Mouse (Mus musculus) heart, postnatal 14 days (tissue): ENCODE data around the gene Gm17606. TPM values are rescaled to one million over a fixed set of nuclear protein-coding genes. Genes with fewer than 3 reads are reported as not detected.

Source experiments
- DNase-seq, 2 experiments: peaks; one replicate each; pipeline ENCODE4 v3.0.0; 2021 to 2022
- intact Hi-C: fragments of 180-260 bp; cut with DNase I; formaldehyde crosslinking; loops from one replicate; pipeline ENCODE4 v1.15.1; 2025
- total RNA-seq, 2 experiments: library from RNA; stranded (reverse); gene quantifications; 2 replicates each; pipeline ENCODE4 v1.2.3; 2021

The Gm17606 gene
- total RNA-seq, 2 experiments from 2014 or later: not detected

GRCm38 (mm10) chr14:54650621-54651454 lies 10.1 kb downstream of the Gm17606 start:
- DNase-seq: peak; percentile 81 to 89
- intact Hi-C loops: loop anchor here (2.0 to 5.0 kb wide), 2 partner anchors 36 to 50 kb away; partner anchors contain the start of genes 1700123O20Rik and Acin1

GRCm38 (mm10) chr14:54651556-54651955 lies 10.8 kb downstream of the Gm17606 start:
- intact Hi-C loops: loop anchor here (2.0 to 5.0 kb wide), 2 partner anchors 36 to 49 kb away; partner anchors contain the start of genes 1700123O20Rik and Acin1
- no peak for DNase-seq

DNA sequence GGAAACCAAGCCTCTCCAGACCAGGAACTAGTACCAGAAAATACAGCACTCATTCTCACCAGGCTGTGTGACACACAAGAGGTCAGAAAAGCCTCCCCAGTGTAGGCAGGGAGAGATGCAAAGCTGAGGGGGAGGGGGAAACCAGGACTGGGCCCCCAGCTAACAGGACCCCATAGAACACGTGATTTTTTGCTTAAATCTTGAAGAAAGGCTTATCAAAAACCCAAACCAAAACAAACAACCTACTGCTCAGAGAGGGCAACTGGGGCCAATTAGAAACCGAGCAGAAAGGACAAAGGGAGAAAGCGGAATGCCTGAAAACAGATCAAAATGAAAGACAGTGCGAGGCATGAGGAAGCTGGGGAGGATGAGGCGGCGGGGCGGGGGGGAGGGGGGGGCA lies 12.0 kb downstream of the Gm17606 start:
- intact Hi-C loops: loop anchor here (5.0 kb wide), 1 partner anchor 35 kb away; the partner anchor contains the start of genes 1700123O20Rik and Acin1
- DNase-seq: no peak

GRCm38 (mm10) chr14:54653496-54653895 lies 12.7 kb downstream of the Gm17606 start:
- intact Hi-C loops: loop anchor here (5.0 kb wide), 1 partner anchor 34 kb away; the partner anchor contains the start of genes 1700123O20Rik and Acin1
- peak; percentile 82 to 87 for DNase-seq

DNA sequence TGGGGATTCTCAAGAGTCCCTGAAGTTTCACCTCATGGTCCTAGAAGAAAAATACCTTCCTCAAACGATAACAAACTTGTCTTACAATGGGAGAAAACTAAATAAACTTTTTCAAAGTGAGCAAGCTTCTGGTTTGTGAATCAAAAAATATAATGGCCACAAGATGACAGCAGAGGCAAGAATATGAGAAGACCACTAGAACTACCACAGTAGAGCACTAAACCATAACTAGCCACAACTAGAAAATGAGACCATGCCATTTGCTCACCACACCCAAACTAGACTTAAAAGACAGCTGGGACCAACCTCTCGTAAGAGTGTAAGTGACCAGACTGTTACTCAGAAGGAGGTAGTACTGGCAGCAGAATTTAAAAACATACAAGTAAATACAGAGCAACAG lies 19.3 kb downstream of the Gm17606 start:
- intact Hi-C loops: loop anchor here (2.0 kb wide), 1 partner anchor 41 kb away; no protein-coding TSS in a partner anchor
- no peak for DNase-seq

DNA sequence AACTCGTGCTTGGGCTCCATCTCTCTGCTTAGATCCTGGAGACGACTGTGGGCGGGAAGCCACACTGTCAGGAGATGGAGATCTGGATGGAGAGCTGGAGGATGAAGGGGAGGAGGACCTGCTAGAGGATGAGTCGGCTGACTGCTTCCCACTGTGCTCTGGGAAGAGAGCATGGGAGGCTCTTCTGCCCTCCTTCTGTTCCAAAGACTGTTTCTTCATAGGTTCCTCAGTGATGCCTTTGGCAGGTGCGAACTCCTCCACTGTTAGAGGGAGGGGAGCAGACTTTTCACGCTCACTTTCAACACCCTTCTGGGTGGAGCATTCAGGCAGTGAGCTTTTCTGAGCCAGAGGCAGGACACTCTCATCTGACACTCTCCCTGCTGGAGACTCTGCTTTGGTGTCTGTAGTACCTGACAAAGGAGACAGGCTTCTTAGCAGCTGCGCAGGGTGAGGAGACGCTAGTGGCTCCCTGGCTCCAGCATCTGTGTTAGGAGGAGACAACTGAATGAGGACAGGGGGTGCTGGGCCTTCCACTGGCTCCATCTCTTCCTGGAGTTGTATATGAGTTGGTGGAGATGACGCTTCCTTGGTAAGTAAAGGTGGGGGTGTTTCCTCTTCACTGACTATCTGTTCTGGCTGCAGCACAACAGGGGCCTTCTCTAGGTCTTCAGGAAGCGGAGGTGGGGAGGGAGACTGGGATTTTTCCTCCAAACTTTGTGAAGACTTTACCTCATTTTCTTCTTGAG lies 23.9 kb downstream of the Gm17606 start:
- DNase-seq: no peak
- intact Hi-C loops: no loop called here

DNA sequence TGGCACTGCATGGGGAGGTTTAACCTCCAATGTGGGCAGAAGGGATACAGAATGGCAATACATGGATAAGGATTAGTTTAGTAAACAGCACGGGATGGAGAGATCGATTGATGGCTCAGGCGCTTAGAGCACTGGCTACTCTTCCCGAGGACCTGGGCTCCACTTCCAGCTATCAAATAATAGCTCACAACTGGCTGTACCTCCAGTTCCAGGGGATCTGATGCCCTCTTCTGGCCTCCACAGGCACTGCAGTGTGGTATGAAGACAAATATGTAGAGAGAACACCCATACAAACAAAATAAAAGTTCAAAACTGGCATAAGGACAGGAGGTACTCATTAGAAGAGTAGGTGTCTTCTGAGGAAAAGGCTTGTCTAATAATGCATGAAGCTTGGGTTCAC lies 28.6 kb downstream of the Gm17606 start:
- intact Hi-C loops: no loop called here
- DNase-seq: peak; percentile 53 to 65

- DNase-seq: no peak
- intact Hi-C loops: no loop called here
Observed at GRCm38 (mm10) chr14:54674317-54674716, 33.6 kb downstream of the Gm17606 start.

DNA sequence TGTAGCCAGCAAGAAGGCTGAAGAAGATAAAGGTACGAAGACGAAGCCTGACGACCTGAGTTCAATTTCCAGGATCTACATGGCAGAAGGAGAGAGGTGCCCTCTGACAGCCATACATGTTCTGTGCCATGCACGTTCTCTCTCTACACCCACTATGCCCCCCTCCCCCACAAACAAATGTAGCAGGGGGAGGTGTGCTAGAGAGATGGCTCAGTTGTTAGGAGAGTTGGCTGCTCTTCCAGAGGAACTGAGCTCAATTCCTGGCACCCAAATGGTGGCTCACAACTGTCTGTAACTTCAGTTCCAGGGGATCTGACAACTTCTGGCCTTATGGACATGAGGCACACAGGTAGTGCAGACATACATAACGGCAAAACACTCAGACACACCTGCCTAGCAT lies 35.5 kb downstream of the Gm17606 start:
- DNase-seq: no peak
- intact Hi-C loops: no loop called here

GRCm38 (mm10) chr14:54678657-54679304 lies 38.0 kb downstream of the Gm17606 start:
- intact Hi-C loops: no loop called here
- no peak for DNase-seq

GRCm38 (mm10) chr14:54682396-54682795 lies 41.6 kb downstream of the Gm17606 start:
- no peak for DNase-seq
- intact Hi-C loops: loop anchor here (10.0 kb wide), 1 partner anchor 332 kb away; the partner anchor contains the start of gene Ngdn

DNA sequence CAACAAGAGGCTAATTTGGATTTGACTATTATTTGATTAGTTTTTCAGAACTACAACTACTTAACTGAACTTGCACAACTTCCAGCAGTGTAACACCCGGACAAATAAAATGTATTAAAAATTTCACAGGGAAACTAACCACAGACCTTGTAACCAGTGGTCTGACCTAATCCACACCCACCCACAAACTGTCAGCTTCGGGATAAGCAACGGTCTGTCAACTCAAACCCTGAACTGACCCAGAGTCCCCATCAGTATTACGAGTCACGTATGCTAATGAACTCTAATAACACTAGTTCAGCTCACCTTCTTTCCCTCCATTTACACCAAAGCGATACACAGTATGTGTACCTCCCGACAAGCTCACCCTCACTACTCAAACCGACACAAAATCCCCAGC lies 44.7 kb downstream of the Gm17606 start:
- DNase-seq: no peak
- intact Hi-C loops: loop anchor here (5.0 to 10.0 kb wide), 2 partner anchors 33 to 329 kb away; partner anchors contain the start of gene Ngdn

DNA sequence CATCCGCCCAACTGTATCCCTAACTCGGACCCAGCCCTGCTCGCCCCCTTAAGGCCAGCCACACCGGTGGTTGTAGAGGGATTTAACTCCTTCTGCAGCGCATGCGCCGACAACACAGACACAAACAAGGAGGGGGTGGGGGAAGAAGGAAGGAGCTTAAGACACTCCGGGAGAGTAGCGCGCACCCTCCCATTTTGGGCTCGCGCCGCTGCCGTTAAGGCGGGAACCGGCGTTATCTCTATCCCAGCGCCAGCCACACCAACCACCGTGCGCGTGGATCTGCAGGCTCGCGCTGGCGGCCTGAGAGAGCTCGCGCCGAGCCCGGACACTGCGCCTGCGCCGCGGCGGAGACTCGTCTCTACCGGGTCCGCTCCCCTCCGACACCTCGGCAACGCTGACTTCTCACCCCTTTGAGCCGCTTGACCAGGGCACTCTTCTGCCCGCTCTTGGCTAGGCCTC lies 45.3 kb downstream of the Gm17606 start, which contains the start of gene 1700123O20Rik:
Gene 1700123O20Rik, plus strand, starts transcription at position 154 of the 459 bp plus-strand sequence.
- DNase-seq: no peak
- intact Hi-C loops: loop anchor here (5.0 to 10.0 kb wide), 2 partner anchors 34 to 329 kb away; partner anchors contain the start of gene Ngdn

GRCm38 (mm10) chr14:54686522-54687143 lies 45.9 kb downstream of the Gm17606 start, which contains the start of gene Acin1:
TSS of gene Acin1 (minus strand) at chr14:54686931.
- intact Hi-C loops: loop anchor here (5.0 to 10.0 kb wide), 2 partner anchors 34 to 328 kb away; partner anchors contain the start of gene Ngdn
- peak; percentile 100 for DNase-seq

GRCm38 (mm10) chr14:54687251-54687650 lies 46.5 kb downstream of the Gm17606 start:
- intact Hi-C loops: loop anchor here (5.0 to 10.0 kb wide), 2 partner anchors 35 to 328 kb away; partner anchors contain the start of gene Ngdn
- no peak for DNase-seq

DNA sequence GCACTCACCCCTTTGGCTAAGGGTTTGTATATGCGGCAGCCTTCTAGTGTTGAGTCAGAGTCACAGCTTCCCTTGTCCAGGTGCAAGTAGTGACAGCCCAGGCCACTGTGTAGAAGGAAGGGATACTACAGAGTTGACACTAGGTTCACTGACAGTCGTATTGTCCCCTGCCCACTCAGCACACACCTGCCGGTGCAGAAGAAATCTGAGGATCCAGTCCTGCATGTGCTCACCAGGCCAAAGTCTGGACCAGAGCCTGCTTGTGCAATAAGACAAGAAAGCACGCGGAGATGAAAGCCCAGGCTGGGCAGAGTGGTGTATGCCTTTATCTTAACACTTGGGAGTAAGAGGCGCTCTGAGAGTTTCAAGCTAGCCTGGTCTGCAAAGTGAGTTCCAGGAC lies 54.3 kb downstream of the Gm17606 start:
- no peak for DNase-seq
- intact Hi-C loops: no loop called here

GRCm38 (mm10) chr14:54696752-54697151 lies 56.0 kb downstream of the Gm17606 start:
- intact Hi-C loops: no loop called here

More at GRCm38 (mm10) chr14:54696752-54697151, 56.0 kb downstream of the Gm17606 start:
- no peak for DNase-seq
